Mouse (Mus musculus) lung, embryonic 14.5 days (tissue): ENCODE measurements around the gene Arpc1b. TPM values are rescaled to one million over a fixed set of nuclear protein-coding genes. Genes with fewer than 3 reads are reported as not detected.
"Not testable (repeated sequence)": the region's sequence is repeated elsewhere in the genome, so short reads cannot be mapped to it uniquely, and the experiment has no call there.

Source experiments
- ATAC-seq: fragments of 200-750 bp; cut with Nextera tagmentation; 2 replicates; pipeline ENCODE4 v1.8.0; 2017; ENCODE audit warnings: mild to moderate bottlenecking, moderate TSS enrichment, moderate library complexity; ENCODE audit not compliant: insufficient read depth
- DNase-seq: peaks from one replicate; pipeline ENCODE4 v3.0.0-alpha.2; 2015
- H3K27ac ChIP-seq: fragments of 300-500 bp; sonication (generic); 2 replicates; pipeline ENCODE4 v1.5.1; 2014; ENCODE audit warnings: low read depth, mild to moderate bottlenecking, moderate library complexity
- H3K27me3 ChIP-seq: fragments of 300-500 bp; sonication (generic); 2 replicates; pipeline ENCODE4 v1.6.1; 2014; ENCODE audit warnings: low read length, control low read depth; ENCODE audit not compliant: insufficient read depth
- H3K36me3 ChIP-seq: fragments of 300-500 bp; sonication (generic); 2 replicates; pipeline ENCODE4 v1.6.1; 2014; ENCODE audit warnings: control low read depth; ENCODE audit not compliant: insufficient read depth
- H3K4me1 ChIP-seq: fragments of 300-500 bp; sonication (generic); 2 replicates; pipeline ENCODE4 v1.6.1; 2014; ENCODE audit warnings: antibody characterized with exemption, control low read depth; ENCODE audit not compliant: insufficient read depth
- H3K4me2 ChIP-seq: fragments of 300-500 bp; sonication (generic); 2 replicates; pipeline ENCODE4 v1.6.1; 2014; ENCODE audit warnings: mild to moderate bottlenecking
- H3K4me3 ChIP-seq: fragments of 300-500 bp; sonication (generic); 2 replicates; pipeline ENCODE4 v1.5.1; 2014; ENCODE audit warnings: low read depth, low read length
- H3K9ac ChIP-seq: fragments of 300-500 bp; sonication (generic); 2 replicates; pipeline ENCODE4 v1.6.1; 2014
- H3K9me3 ChIP-seq: fragments of 300-500 bp; sonication (generic); 2 replicates; pipeline ENCODE4 v1.6.1; 2016; ENCODE audit warnings: low read depth, low read length, control low read depth
- CTCF ChIP-seq: IDR thresholded peaks from 2 replicates; pipeline ENCODE4 v1.5.1; 2016; ENCODE audit warnings: antibody characterized with exemption, low read depth
- WGBS: fragments of 180-500 bp; shearing (Covaris S2); extraction: QIAGEN DNeasy Blood & Tissue Kit; methylation state at CpG from one replicate; pipeline ENCODE4 v1.1.7; 2014; 5-methylcytosine and 5-hydroxymethylcytosine counted together
- polyA plus RNA-seq: library from polyadenylated mRNA; unstranded; fragments of >200 nt; fragmentation: Nextera tagmentation; extraction: Ambion mirVana; gene quantifications from 2 replicates; pipeline ENCODE4 v1.2.1, GENCODE M21; 2014

The Arpc1b gene
- polyA plus RNA-seq, result 182 and 189 TPM in 2 replicates

DNA sequence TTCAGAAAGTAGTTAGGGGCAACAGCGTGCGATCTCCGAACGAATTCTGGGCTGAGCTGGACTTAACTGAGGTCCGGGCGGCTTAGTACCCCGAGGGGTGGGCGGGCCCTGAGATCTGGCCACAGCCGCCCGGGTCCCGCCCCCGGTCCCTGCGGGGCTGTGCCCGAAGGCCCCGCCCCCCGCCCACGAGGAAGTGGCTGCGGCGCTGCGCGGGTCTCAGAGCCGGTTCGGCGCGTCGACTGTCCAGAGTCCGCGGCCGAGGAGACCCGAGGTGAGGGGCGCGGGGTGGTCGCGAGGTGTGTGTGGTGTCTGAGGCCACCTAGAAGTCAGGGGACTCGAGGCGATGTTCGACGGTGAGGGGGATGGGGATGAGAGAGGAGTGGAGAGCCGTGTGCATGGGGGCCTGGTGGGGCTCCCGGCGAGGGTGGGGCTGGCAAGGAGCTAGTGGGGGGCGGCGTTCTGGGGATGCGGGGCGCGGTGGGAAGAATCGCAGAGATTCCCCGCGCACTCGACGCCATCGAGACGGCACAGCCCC lies at the start of gene Arpc1b:
Arpc1b (plus strand) TSS at position 145 of the 535 bp plus-strand sequence.
- Histone ChIP-seq H3K9me3 (no peaks in the 10 kb centered on the region), H3K4me3 (peak within 1 kb of the TSS; percentile 69), H3K27ac (peak within 1 kb of the TSS; percentile 51; the same call in 1 of the 2 replicates), H3K9ac (peak within 1 kb of the TSS; percentile 66), H3K27me3 (no peaks in the 10 kb centered on the region), H3K36me3 (peaks cover 18% of the 10 kb centered on the region), H3K4me2 (peak within 1 kb of the TSS; percentile 78), H3K4me1 (no peaks in the 10 kb centered on the region)
- WGBS, result under 1% methylated on average over 44 of the region's 53 CpGs
- DNase-seq (peak; percentile 89), ATAC-seq (peak; percentile 77)
- TF ChIP-seq CTCF, result no peak

GRCm38 (mm10) chr5:145064765-145065340 lies 49.2 kb upstream of the Arpc1b start:
- Histone ChIP-seq H3K4me2 (no peak overlapping the region), H3K4me3 (no peak overlapping the region), H3K4me1 (no peaks in the 10 kb centered on the region), H3K9ac (no peak overlapping the region), H3K36me3 (no peaks in the 10 kb centered on the region), H3K27me3 (no peaks in the 10 kb centered on the region), H3K27ac (no peak overlapping the region), H3K9me3 (no peaks in the 10 kb centered on the region)
- DNase-seq (no peak), ATAC-seq (no peak)
- TF ChIP-seq CTCF, result no peak
- 77% methylated on average over 1 of the region's 1 CpGs for WGBS

GRCm38 (mm10) chr5:145068863-145069262 lies 45.2 kb upstream of the Arpc1b start:
- ATAC-seq (no peak), DNase-seq (no peak)
- Histone ChIP-seq H3K36me3 (no peaks in the 10 kb centered on the region), H3K27me3 (no peaks in the 10 kb centered on the region), H3K27ac (no peak overlapping the region), H3K9ac (no peak overlapping the region), H3K9me3 (no peaks in the 10 kb centered on the region), H3K4me1 (no peaks in the 10 kb centered on the region), H3K4me3 (no peak overlapping the region), H3K4me2 (no peak overlapping the region)
- TF ChIP-seq CTCF, result no peak
- 43% methylated on average over 3 of the region's 3 CpGs for whole genome bisulfite sequencing

DNA sequence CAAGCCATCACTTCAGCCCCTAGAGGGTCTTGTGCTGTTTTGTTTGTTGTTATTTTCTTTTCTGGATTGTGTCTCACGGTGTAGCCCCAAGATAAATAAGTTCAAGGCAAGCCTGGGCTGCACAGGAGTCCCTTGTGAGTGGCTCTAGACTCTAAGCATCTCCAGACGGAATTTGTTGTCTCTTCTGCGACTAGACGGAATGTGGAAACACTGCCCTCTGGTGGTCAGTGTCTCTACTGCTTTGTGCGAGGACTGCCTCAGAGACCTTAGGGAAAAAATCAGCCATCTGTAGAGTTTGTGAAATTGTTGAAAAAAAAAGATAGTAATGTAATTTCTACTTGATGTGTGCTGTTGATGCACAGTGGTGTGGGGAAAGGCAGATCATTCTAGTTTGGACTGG lies 44.3 kb upstream of the Arpc1b start:
- no peak overlapping the region for H3K9ac ChIP-seq
- H3K4me2 ChIP-seq, result no peak overlapping the region
- WGBS, result 0% methylated on average over 5 of the region's 5 CpGs
- H3K27me3 ChIP-seq, result no peaks in the 10 kb centered on the region
- no peaks in the 10 kb centered on the region for H3K9me3 ChIP-seq
- DNase-seq (peak; percentile 93), ATAC-seq (peak; percentile 62; the same call in 1 of the 2 replicates)
- no peaks in the 10 kb centered on the region for H3K36me3 ChIP-seq
- peak; percentile 88 for TF ChIP-seq CTCF
- H3K4me3 ChIP-seq, result no peak overlapping the region
- H3K4me1 ChIP-seq, result no peaks in the 10 kb centered on the region
- H3K27ac ChIP-seq, result no peak overlapping the region

GRCm38 (mm10) chr5:145071342-145071741 lies 42.7 kb upstream of the Arpc1b start:
- no peak overlapping the region for H3K9ac ChIP-seq
- H3K27me3 ChIP-seq, result no peaks in the 10 kb centered on the region
- H3K4me1 ChIP-seq, result no peaks in the 10 kb centered on the region
- no peak overlapping the region for H3K4me2 ChIP-seq
- WGBS, result 47% methylated on average over 6 of the region's 6 CpGs
- no peaks in the 10 kb centered on the region for H3K36me3 ChIP-seq
- peak; percentile 56 for TF ChIP-seq CTCF
- no peak for ATAC-seq
- no peak overlapping the region for H3K4me3 ChIP-seq
- DNase-seq, result peak; percentile 51
- no peaks in the 10 kb centered on the region for H3K9me3 ChIP-seq
- H3K27ac ChIP-seq, result no peak overlapping the region

GRCm38 (mm10) chr5:145075081-145075480 lies 38.9 kb upstream of the Arpc1b start:
- 53% methylated on average over 3 of the region's 3 CpGs for whole genome bisulfite sequencing
- no peak for ATAC-seq

DNA sequence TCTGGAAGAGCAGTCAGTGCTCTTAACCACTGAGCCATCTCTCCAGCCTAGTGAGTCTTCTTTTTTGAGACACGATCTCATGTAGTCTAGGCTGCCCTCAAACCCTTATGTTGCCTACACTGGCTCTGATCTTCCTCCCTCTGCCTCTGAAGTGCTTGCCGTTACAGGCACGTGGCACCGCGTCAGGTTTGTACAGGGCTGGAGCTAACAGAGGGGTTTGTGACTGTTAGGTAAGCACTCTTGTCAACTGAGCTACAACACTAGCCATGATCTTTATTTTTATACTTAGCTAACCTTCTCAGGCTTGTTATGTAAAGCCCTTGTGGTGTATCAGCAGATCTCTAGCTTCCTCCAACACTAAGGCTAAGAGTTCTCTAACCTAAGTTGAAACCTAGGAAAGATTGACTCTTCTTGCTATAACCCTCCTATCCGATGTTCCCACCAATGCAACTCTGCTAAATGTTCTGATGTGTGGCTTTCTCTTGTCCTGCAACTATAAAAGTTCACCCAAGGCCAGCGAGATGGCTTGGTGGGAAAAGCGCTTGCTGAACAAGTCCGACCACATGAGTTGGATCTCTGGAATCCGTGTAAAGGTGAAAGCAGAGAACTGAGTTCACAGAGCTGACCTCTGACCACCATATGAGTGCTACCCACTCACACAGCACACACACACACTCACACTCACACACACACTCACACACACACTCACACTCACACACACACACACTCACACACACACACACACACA lies 32.0 kb upstream of the Arpc1b start:
- ATAC-seq (no peak), DNase-seq (no peak)
- Histone ChIP-seq H3K36me3 (no peaks in the 10 kb centered on the region), H3K9ac (no peak overlapping the region), H3K4me1 (no peaks in the 10 kb centered on the region), H3K27me3 (no peaks in the 10 kb centered on the region), H3K27ac (no peak overlapping the region), H3K4me2 (no peak overlapping the region), H3K9me3 (no peaks in the 10 kb centered on the region), H3K4me3 (no peak overlapping the region)
- 68% methylated on average over 10 of the region's 10 CpGs for WGBS
- TF ChIP-seq CTCF, result no peak

More at GRCm38 (mm10) chr5:145075081-145075480, 38.9 kb upstream of the Arpc1b start:
- Histone ChIP-seq H3K4me3 (no peak overlapping the region), H3K27ac (no peak overlapping the region), H3K4me2 (no peak overlapping the region), H3K9me3 (no peaks in the 10 kb centered on the region), H3K27me3 (no peaks in the 10 kb centered on the region), H3K36me3 (no peaks in the 10 kb centered on the region), H3K4me1 (no peaks in the 10 kb centered on the region), H3K9ac (no peak overlapping the region)
- no peak for DNase-seq
- TF ChIP-seq CTCF, result no peak

- WGBS, result 49% methylated on average over 6 of the region's 6 CpGs
- H3K9me3 ChIP-seq, DNase-seq, H3K36me3 ChIP-seq, H3K27me3 ChIP-seq, H3K4me1 ChIP-seq: not testable (repeated sequence)
- H3K27ac ChIP-seq, result peak overlapping the region; percentile 76
- peak overlapping the region; percentile 80 for H3K9ac ChIP-seq
- peak overlapping the region; percentile 85 for H3K4me2 ChIP-seq
- peak overlapping the region; percentile 83 for H3K4me3 ChIP-seq
- peak; percentile 33 for ATAC-seq
These were observed 30.8 kb upstream of the Arpc1b start for GRCm38 (mm10) chr5:145083201-145083600.
